Mouse (Mus musculus): ENCODE measurements around the gene Rad23b.
"Not testable (repeated sequence)": the region's sequence is repeated elsewhere in the genome, so short reads cannot be mapped to it uniquely, and the experiment has no call there.

GRCm38 (mm10) chr4:55409578-55410224 lies 59.9 kb downstream of the Rad23b start:
- TF ChIP-seq CTCF (conservative IDR thresholded peaks at IDR 0.05; ENCODE audit: low read length); POU5F1 (IDR thresholded peaks at IDR 0.05; ENCODE audit: borderline replicate concordance, low read length); NANOG (IDR thresholded peaks at IDR 0.05; ENCODE audit: borderline replicate concordance, low read length): not testable (repeated sequence)
